Mouse (Mus musculus) embryo, embryonic 9.5 days (tissue): ENCODE data around the gene Mia2.
"Not testable (repeated sequence)": the region's sequence is repeated elsewhere in the genome, so short reads cannot be mapped to it uniquely, and the experiment has no call there.

Experiments used
- DNase-seq: peaks from one replicate; pipeline ENCODE4 v3.0.0-alpha.2; 2017; ENCODE audit errors: extremely low spot score

Gene Mia2

GRCm38 (mm10) chr12:59238434-59238833, 142.8 kb downstream of the Mia2 start:
- no peak for DNase-seq

DNA sequence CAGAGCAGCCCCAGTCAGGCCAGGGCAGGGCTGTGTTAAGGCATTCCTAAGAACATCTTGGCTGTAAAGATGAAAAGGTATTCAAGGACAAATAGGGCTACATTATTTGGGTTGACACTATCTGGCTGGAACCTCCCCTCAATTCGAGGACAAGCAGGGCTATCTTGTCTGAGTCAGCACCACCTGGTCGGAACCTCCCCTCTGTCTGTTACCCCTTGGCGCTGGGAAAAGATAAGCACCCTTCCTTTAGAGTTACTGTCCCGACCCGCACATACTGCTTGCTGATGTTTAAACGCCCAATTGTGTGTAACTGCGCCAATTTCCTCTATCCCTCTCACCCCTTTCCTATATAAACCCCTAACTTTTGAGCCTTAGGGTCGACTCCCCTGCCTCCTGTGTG, 145.4 kb downstream of the Mia2 start:
- DNase-seq = not testable (repeated sequence)
